Mouse (Mus musculus) E14TG2a.4 (cell line): ENCODE measurements around the gene Cadm2.

Experiments
- CTCF ChIP-seq: conservative IDR thresholded peaks from 2 replicates; pipeline ENCODE4 v1.5.1; 2014; ENCODE audit warnings: low read length
- NANOG ChIP-seq: IDR thresholded peaks from 2 replicates; pipeline ENCODE4 v1.6.1; 2014; ENCODE audit warnings: borderline replicate concordance, low read length, mixed read lengths
- POU5F1 ChIP-seq: IDR thresholded peaks from 2 replicates; pipeline ENCODE4 v1.6.1; 2014; ENCODE audit warnings: low read length, borderline replicate concordance

DNA sequence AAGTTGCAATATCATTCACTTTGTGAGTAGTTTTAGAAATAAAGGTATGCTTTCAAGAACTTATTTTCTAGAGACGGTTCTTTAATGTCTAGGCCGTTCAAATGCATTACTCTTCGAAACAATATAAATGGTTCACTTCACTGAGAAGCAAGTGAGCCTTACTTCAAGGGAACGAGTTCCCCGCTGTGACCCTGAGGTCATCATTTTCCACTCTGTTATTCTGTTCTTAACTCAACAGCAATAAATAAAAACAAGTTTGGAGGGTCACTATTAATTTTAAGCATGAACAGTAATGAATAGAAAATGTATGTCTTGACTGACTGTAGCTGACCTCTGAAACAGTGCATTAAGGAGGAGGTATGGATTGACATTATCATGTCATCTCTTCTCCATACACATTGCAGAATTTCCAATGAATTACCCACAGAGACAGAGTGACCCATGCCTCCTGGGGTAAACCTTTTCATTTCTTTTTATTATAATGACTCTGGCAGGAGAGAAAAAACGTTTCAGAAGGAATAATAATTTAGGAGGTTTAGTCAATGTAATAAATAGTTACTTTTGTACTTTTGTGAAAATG, 458.4 kb downstream of the Cadm2 start:
- no peak for TF ChIP-seq CTCF
- no peak for TF ChIP-seq POU5F1
- no peak for TF ChIP-seq NANOG
